Mouse (Mus musculus): ENCODE data around the gene Ptpru.

- TF ChIP-seq POLR2A (IDR thresholded peaks at IDR 0.05; ENCODE audit: borderline replicate concordance, low read depth, low read length) (no peak), CTCF (IDR thresholded peaks at IDR 0.05; ENCODE audit: low read depth, low read length) (no peak)
Observed at GRCm38 (mm10) chr4:131813798-131814197, 24.3 kb downstream of the Ptpru start.

All from bone marrow macrophage, adult 2 months (primary cell).